16 mouse cellular contexts compared by ENCODE assay signal in the genomic region with DNA sequence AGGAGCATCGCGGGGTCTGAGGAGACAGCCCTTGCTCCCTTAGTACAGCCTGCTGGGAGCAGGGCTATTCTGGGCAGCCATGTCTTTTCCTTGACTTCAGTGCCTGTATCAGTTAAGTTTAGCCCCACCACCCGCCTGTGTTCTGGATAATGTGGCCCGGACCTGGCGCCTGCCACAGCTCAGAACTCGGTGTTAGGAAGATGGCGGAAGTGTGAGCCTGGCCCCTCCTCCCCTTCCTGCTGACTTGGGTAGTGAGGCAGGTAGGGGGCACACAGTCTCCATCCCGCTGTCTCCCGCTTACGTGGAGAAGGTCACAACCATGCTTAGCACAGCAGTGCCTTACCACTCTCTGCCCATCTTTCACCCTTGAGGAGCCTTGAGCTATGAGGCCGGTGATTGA.
"Had no signal": no experiment of that assay in that cellular context is flagged by ENCODE, and none has a peak within 500 bp of the region (broad histone marks: within the 10 kb centered on the region; RNA-seq: fewer than 3 reads in every experiment).

No protein-coding gene starts in this region.

- DNase-seq: kidney, adult 8-10 months; kidney, postnatal 36 days; layer of hippocampus, adult 9-11 months; layer of hippocampus, postnatal 36 days; liver; liver, embryonic 13.5 days; liver, postnatal 0 days; right cerebral cortex, postnatal 4 days; spleen, adult 18-20 months; thymus, adult 18-20 months; thymus, postnatal 14 days had no signal

- H3K4me3 ChIP-seq: limb, embryonic 12.5 days; liver, embryonic 13.5 days; lung, embryonic 15.5 days; midbrain, embryonic 12.5 days; neural tube, embryonic 13.5 days had no signal

- H3K27ac ChIP-seq: kidney, postnatal 0 days; limb, embryonic 12.5 days; liver, embryonic 13.5 days; lung, embryonic 15.5 days; midbrain, embryonic 12.5 days; neural tube, embryonic 13.5 days had no signal

- ATAC-seq: liver, postnatal 0 days had no signal

- H3K9ac ChIP-seq: limb, embryonic 12.5 days; liver, embryonic 13.5 days; liver, postnatal 0 days; lung, embryonic 15.5 days; midbrain, embryonic 12.5 days; neural tube, embryonic 13.5 days had no signal

- H3K4me2 ChIP-seq: limb, embryonic 12.5 days; liver, embryonic 13.5 days; lung, embryonic 15.5 days; midbrain, embryonic 12.5 days; neural tube, embryonic 13.5 days had no signal

- H3K36me3 ChIP-seq: limb, embryonic 12.5 days; liver, embryonic 13.5 days; lung, embryonic 15.5 days; midbrain, embryonic 12.5 days; neural tube, embryonic 13.5 days had no signal

- H3K27me3 ChIP-seq: limb, embryonic 12.5 days; liver, embryonic 13.5 days; lung, embryonic 15.5 days; midbrain, embryonic 12.5 days; neural tube, embryonic 13.5 days had no signal

- H3K9me3 ChIP-seq: limb, embryonic 12.5 days; liver, embryonic 13.5 days; lung, embryonic 15.5 days; midbrain, embryonic 12.5 days; neural tube, embryonic 13.5 days had no signal

- H3K4me1 ChIP-seq: limb, embryonic 12.5 days; liver, embryonic 13.5 days; lung, embryonic 15.5 days; neural tube, embryonic 13.5 days had no signal
